Mouse (Mus musculus) forebrain, postnatal 0 days (tissue): ENCODE measurements at regions not wholly inside any gene's neighbourhood (a gene's known extent, or its start where the extent isn't known, plus 50 kb on each side); places are given as distances from the start of the nearest gene placed in this dataset.
A peak's percentile ranks its signal among the peaks of the same experiment; 100 is the strongest.

Source experiments
- ATAC-seq: fragments of 200-750 bp; cut with Nextera tagmentation; 2 replicates; pipeline ENCODE4 v1.8.0; 2017; ENCODE audit warnings: mild to moderate bottlenecking, moderate library complexity
- DNase-seq: peaks from one replicate; pipeline ENCODE4 v3.0.0-alpha.2; 2015
- H3K27ac ChIP-seq: fragments of 300-500 bp; sonication (generic); 2 replicates; pipeline ENCODE4 v1.5.1; 2014; ENCODE audit warnings: low read depth, mild to moderate bottlenecking, antibody characterized with exemption, low read length, moderate library complexity, mixed read lengths
- H3K27me3 ChIP-seq: fragments of 300-500 bp; sonication (generic); 2 replicates; pipeline ENCODE4 v1.6.1; 2014; ENCODE audit warnings: mild to moderate bottlenecking, low read length, mixed read lengths; ENCODE audit not compliant: insufficient read depth
- H3K36me3 ChIP-seq: fragments of 300-500 bp; sonication (generic); 2 replicates; pipeline ENCODE4 v1.6.1; 2014; ENCODE audit warnings: mild to moderate bottlenecking, moderate library complexity; ENCODE audit not compliant: insufficient read depth
- H3K4me1 ChIP-seq: fragments of 300-500 bp; sonication (generic); 2 replicates; pipeline ENCODE4 v1.6.1; 2014; ENCODE audit warnings: antibody characterized with exemption; ENCODE audit not compliant: insufficient read depth
- H3K4me2 ChIP-seq: fragments of 300-500 bp; sonication (generic); 2 replicates; pipeline ENCODE4 v1.6.1; 2014; ENCODE audit warnings: low read depth, mild to moderate bottlenecking, moderate library complexity
- H3K4me3 ChIP-seq: fragments of 300-500 bp; sonication (generic); 2 replicates; pipeline ENCODE4 v1.5.1; 2014; ENCODE audit warnings: low read depth, low read length, mixed read lengths
- H3K9ac ChIP-seq: fragments of 300-500 bp; sonication (generic); 2 replicates; pipeline ENCODE4 v1.6.1; 2014; ENCODE audit warnings: mild to moderate bottlenecking
- H3K9me3 ChIP-seq: fragments of 300-500 bp; sonication (generic); 2 replicates; pipeline ENCODE4 v1.6.1; 2016; ENCODE audit warnings: low read length
- CTCF ChIP-seq: sonication (generic); IDR thresholded peaks from 2 replicates; pipeline ENCODE4 v1.5.1; 2016; ENCODE audit warnings: antibody characterized with exemption, control low read depth, low read depth
- WGBS: fragments of 180-500 bp; shearing (Covaris S2); extraction: QIAGEN DNeasy Blood & Tissue Kit; methylation state at CpG from one replicate; pipeline ENCODE4 v1.1.7; 2014; 5-methylcytosine and 5-hydroxymethylcytosine counted together

GRCm38 (mm10) chr6:93094730-93095360 lies 151.6 kb upstream of the Adamts9 start:
- H3K27ac ChIP-seq, result no peak overlapping the region
- ATAC-seq, result no peak
- H3K36me3 ChIP-seq, result no peaks in the 10 kb centered on the region
- no peaks in the 10 kb centered on the region for H3K4me1 ChIP-seq
- 15% methylated on average over 5 of the region's 5 CpGs for WGBS
- TF ChIP-seq CTCF, result no peak
- no peaks in the 10 kb centered on the region for H3K9me3 ChIP-seq
- DNase-seq, result no peak
- H3K4me3 ChIP-seq, result no peak overlapping the region
- no peak overlapping the region for H3K4me2 ChIP-seq
- H3K27me3 ChIP-seq, result no peaks in the 10 kb centered on the region
- no peak overlapping the region for H3K9ac ChIP-seq

GRCm38 (mm10) chr6:93093770-93094169 lies 150.5 kb upstream of the Adamts9 start:
- peak; percentile 47 for DNase-seq
- H3K27ac ChIP-seq, result no peak overlapping the region
- H3K9me3 ChIP-seq, result no peaks in the 10 kb centered on the region
- H3K4me1 ChIP-seq, result no peaks in the 10 kb centered on the region
- no peak overlapping the region for H3K4me3 ChIP-seq
- 48% methylated on average over 2 of the region's 2 CpGs for WGBS
- no peak overlapping the region for H3K9ac ChIP-seq
- H3K27me3 ChIP-seq, result no peaks in the 10 kb centered on the region
- H3K4me2 ChIP-seq, result no peak overlapping the region
- peak; percentile 36 for ATAC-seq
- no peaks in the 10 kb centered on the region for H3K36me3 ChIP-seq
- no peak for TF ChIP-seq CTCF

- Histone ChIP-seq H3K36me3 (no peaks in the 10 kb centered on the region), H3K9ac (no peak overlapping the region), H3K9me3 (no peaks in the 10 kb centered on the region), H3K4me3 (no peak overlapping the region), H3K4me2 (no peak overlapping the region), H3K27ac (no peak overlapping the region), H3K27me3 (no peaks in the 10 kb centered on the region), H3K4me1 (no peaks in the 10 kb centered on the region)
- DNase-seq (no peak), ATAC-seq (no peak)
- TF ChIP-seq CTCF, result no peak
- 70% methylated on average over 2 of the region's 2 CpGs for WGBS
Observed at GRCm38 (mm10) chr6:93087329-93087728, 144.0 kb upstream of the Adamts9 start.

GRCm38 (mm10) chr6:93084286-93084685 lies 141.0 kb upstream of the Adamts9 start:
- no peak overlapping the region for H3K9ac ChIP-seq
- no peaks in the 10 kb centered on the region for H3K36me3 ChIP-seq
- H3K9me3 ChIP-seq, result no peaks in the 10 kb centered on the region
- DNase-seq (no peak), ATAC-seq (no peak)
- H3K27ac ChIP-seq, result no peak overlapping the region
- H3K4me3 ChIP-seq, result no peak overlapping the region
- H3K4me2 ChIP-seq, result no peak overlapping the region
- no peaks in the 10 kb centered on the region for H3K27me3 ChIP-seq
- WGBS, result 72% methylated on average over 1 of the region's 1 CpGs
- TF ChIP-seq CTCF, result no peak
- no peaks in the 10 kb centered on the region for H3K4me1 ChIP-seq

GRCm38 (mm10) chr6:93083716-93084115 lies 140.4 kb upstream of the Adamts9 start:
- no peak overlapping the region for H3K27ac ChIP-seq
- no peaks in the 10 kb centered on the region for H3K27me3 ChIP-seq
- WGBS, result 87% methylated on average over 6 of the region's 6 CpGs
- no peak overlapping the region for H3K4me2 ChIP-seq
- no peak overlapping the region for H3K9ac ChIP-seq
- no peak for DNase-seq
- ATAC-seq, result no peak
- H3K4me1 ChIP-seq, result no peaks in the 10 kb centered on the region
- H3K36me3 ChIP-seq, result no peaks in the 10 kb centered on the region
- H3K4me3 ChIP-seq, result no peak overlapping the region
- no peaks in the 10 kb centered on the region for H3K9me3 ChIP-seq
- TF ChIP-seq CTCF, result no peak

GRCm38 (mm10) chr6:93082205-93082604 lies 138.9 kb upstream of the Adamts9 start:
- TF ChIP-seq CTCF, result no peak
- 85% methylated on average over 4 of the region's 4 CpGs for WGBS
- no peak for DNase-seq
- Histone ChIP-seq H3K27me3 (no peaks in the 10 kb centered on the region), H3K4me3 (no peak overlapping the region), H3K9ac (no peak overlapping the region), H3K4me1 (no peaks in the 10 kb centered on the region), H3K36me3 (no peaks in the 10 kb centered on the region), H3K27ac (no peak overlapping the region), H3K9me3 (no peaks in the 10 kb centered on the region), H3K4me2 (no peak overlapping the region)
- no peak for ATAC-seq

- H3K27ac ChIP-seq, result no peak overlapping the region
- H3K4me2 ChIP-seq, result no peak overlapping the region
- no peaks in the 10 kb centered on the region for H3K27me3 ChIP-seq
- ATAC-seq (no peak), DNase-seq (no peak)
- no peak overlapping the region for H3K4me3 ChIP-seq
- 85% methylated on average over 1 of the region's 1 CpGs for WGBS
- no peak for TF ChIP-seq CTCF
- no peaks in the 10 kb centered on the region for H3K9me3 ChIP-seq
- H3K4me1 ChIP-seq, result no peaks in the 10 kb centered on the region
- no peak overlapping the region for H3K9ac ChIP-seq
- H3K36me3 ChIP-seq, result no peaks in the 10 kb centered on the region
Observed at GRCm38 (mm10) chr6:93076681-93077080, 133.4 kb upstream of the Adamts9 start.
